ENCODE assay signal across 10 mouse cellular contexts in the genomic region with DNA sequence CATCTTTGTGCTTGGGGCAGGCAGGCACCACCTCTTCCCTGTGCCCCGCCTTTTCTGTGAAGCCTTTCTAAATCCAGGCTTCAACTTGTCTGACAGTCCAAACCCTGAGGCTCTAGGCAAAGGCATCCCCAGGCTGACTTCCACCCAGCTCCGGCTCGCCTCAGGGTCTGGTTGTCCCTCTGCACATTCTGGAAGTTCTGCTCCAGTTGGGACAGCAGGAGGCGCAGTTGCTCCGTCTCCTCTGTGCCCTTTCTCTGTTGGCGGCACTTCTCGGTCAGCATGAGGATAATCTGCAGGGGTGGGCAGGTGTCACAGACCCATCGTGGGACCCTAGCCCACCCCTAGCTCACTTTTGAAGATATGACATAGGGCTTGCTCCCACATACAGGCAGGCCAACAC. TPM values are rescaled to one million over a fixed set of nuclear protein-coding genes. Genes with fewer than 3 reads are reported as not detected.
DNase-seq lines count a peak whose midpoint lies in the region; ATAC-seq and TF ChIP-seq lines count a peak whose summit lies in the region.
"Had no signal": no experiment of that assay in that cellular context is flagged by ENCODE, and none has a peak within 500 bp of the region (broad histone marks: within the 10 kb centered on the region; RNA-seq: fewer than 3 reads in every experiment).

No protein-coding gene starts in this region.

- 23% methylated on average over 8 of the region's 8 CpGs for WGBS in neural tube, embryonic 15.5 days
- 16% methylated on average over 8 of the region's 8 CpGs for WGBS in bone marrow, adult 2 months
- WGBS in spleen, adult 2 months, result 27% methylated on average over 8 of the region's 8 CpGs

- no peak for TF ChIP-seq POLR2A in bone marrow, adult 2 months (IDR thresholded peaks at IDR 0.05; ENCODE audit: borderline replicate concordance, control insufficient read depth, low read depth, low read length)
- no peak for TF ChIP-seq POLR2A in spleen, adult 2 months (IDR thresholded peaks at IDR 0.05; ENCODE audit: low read depth, low read length)

- H3K4me1 ChIP-seq in neural tube, embryonic 15.5 days, result peaks cover 20% of the 10 kb centered on the region
- H3K4me1 ChIP-seq in bone marrow, adult 2 months (ENCODE audit: control insufficient read depth, insufficient read depth, low read length), result no peaks in the 10 kb centered on the region
- peaks cover 5% of the 10 kb centered on the region for H3K4me1 ChIP-seq in spleen, adult 2 months (ENCODE audit: control insufficient read depth, insufficient read depth, insufficient read length)

- H3K36me3 ChIP-seq in neural tube, embryonic 15.5 days, result no peaks in the 10 kb centered on the region
- H3K36me3 ChIP-seq in spleen, adult 2 months (ENCODE audit: control insufficient read depth, insufficient read depth, low read length), result no peaks in the 10 kb centered on the region
- H3K36me3 ChIP-seq: neural tube, embryonic 13.5 days had no signal

- peak; percentile 59 for DNase-seq in neural tube, embryonic 10.5 days (ENCODE audit: extremely low spot score, low spot score)
- DNase-seq in kidney, postnatal 10 days, result peak; percentile 85
- DNase-seq in lung, postnatal 10 days, result peak; percentile 84
- peak in 1 of 2 experiments; percentile 45 for DNase-seq in spleen, adult 2 months (ENCODE audit: low read depth in 1 of 2, low spot score in 2 of 2)

- no peak overlapping the region for H3K9ac ChIP-seq in neural tube, embryonic 15.5 days (replicated peaks)

- H3K4me2 ChIP-seq in neural tube, embryonic 15.5 days, result no peak overlapping the region
- H3K4me2 ChIP-seq: neural tube, embryonic 13.5 days had no signal

- no peak overlapping the region for H3K27ac ChIP-seq in neural tube, embryonic 15.5 days (replicated peaks)
- no peak overlapping the region for H3K27ac ChIP-seq in bone marrow, adult 2 months (ENCODE audit: control insufficient read depth, insufficient read depth, low read depth, low read length, poor library complexity)
- no peak overlapping the region for H3K27ac ChIP-seq in spleen, adult 2 months (ENCODE audit: insufficient read depth, low read length)
- H3K27ac ChIP-seq: neural tube, embryonic 13.5 days had no signal

- ATAC-seq in neural tube, embryonic 15.5 days (ENCODE audit: low FRiP score), result no peak
- peak; percentile 28; the same call in 1 of the 2 replicates for ATAC-seq in frontal cortex, adult (ENCODE audit: low TSS enrichment)
- ATAC-seq in erythroblast, adult 5-6 weeks (replicated peaks; ENCODE audit: low FRiP score, poor library complexity, severe bottlenecking), result no peak

- no peak overlapping the region for H3K4me3 ChIP-seq in neural tube, embryonic 15.5 days (replicated peaks)
- no peak overlapping the region for H3K4me3 ChIP-seq in bone marrow, adult 2 months (replicated peaks; ENCODE audit: control insufficient read depth, low read depth, low read length)
- no peak overlapping the region for H3K4me3 ChIP-seq in spleen, adult 2 months (ENCODE audit: extremely low read depth, insufficient read depth, insufficient read length)
- H3K4me3 ChIP-seq: neural tube, embryonic 13.5 days had no signal

- H3K9me3 ChIP-seq in neural tube, embryonic 15.5 days (replicated peaks), result no peaks in the 10 kb centered on the region
- H3K9me3 ChIP-seq: neural tube, embryonic 13.5 days had no signal

- TF ChIP-seq CTCF in bone marrow, adult 2 months (IDR thresholded peaks at IDR 0.05; ENCODE audit: control insufficient read depth, insufficient read depth, low read length), result peak; percentile 80
- peak; percentile 68; the same call in 1 of the 2 replicates for TF ChIP-seq CTCF in spleen, adult 2 months (IDR thresholded peaks at IDR 0.05; ENCODE audit: extremely low read depth, insufficient read depth, insufficient read length, insufficient replicate concordance)

- 0 out of 2 replicates have a peak, but pooled peaks cover 4% of the 10 kb centered on the region for H3K27me3 ChIP-seq in neural tube, embryonic 15.5 days (replicated peaks)
- H3K27me3 ChIP-seq in spleen, adult 2 months (ENCODE audit: control insufficient read depth, insufficient read depth, low read length), result no peaks in the 10 kb centered on the region
- H3K27me3 ChIP-seq: neural tube, embryonic 13.5 days had no signal

RNA-seq across cellular contexts. Expression of gene Ptrh1, which starts 3.5 kb away (rescaled TPM):
- 6.1 and 7.5 TPM in 2 replicates for polyA plus RNA-seq in neural tube, embryonic 15.5 days (2015; fragmentation: Nextera tagmentation; extraction: Ambion mirVana)
- polyA plus RNA-seq in bone marrow, adult 2 months (2011; ENCODE audit: insufficient read depth, insufficient read length, low replicate concordance, missing spikeins), result 1.7 and 2.7 TPM in 2 replicates
- 5.1 and 10.2 TPM in 2 replicates for polyA plus RNA-seq in spleen, adult 2 months (2012; rRNA removed)
- 2.5 TPM in 1 of 2 replicates, not detected in the other for total RNA-seq in erythroblast, adult 5-6 weeks (2015; ENCODE audit: low replicate concordance)
- not detected in 2 replicates for total RNA-seq in erythroblast, adult 5-6 weeks (2017; ENCODE audit: low replicate concordance)

RNA-seq across cellular contexts. Expression of gene Ttc16, which starts 3.7 kb away (rescaled TPM):
- polyA plus RNA-seq in neural tube, embryonic 15.5 days (2015; fragmentation: Nextera tagmentation; extraction: Ambion mirVana), result 0.50 and 0.70 TPM in 2 replicates
- 1.1 and 1.5 TPM in 2 replicates for polyA plus RNA-seq in bone marrow, adult 2 months (2011; ENCODE audit: insufficient read depth, insufficient read length, low replicate concordance, missing spikeins)
- 0.20 and 0.21 TPM in 2 replicates for polyA plus RNA-seq in spleen, adult 2 months (2012; rRNA removed)
- not detected in 2 replicates for total RNA-seq in erythroblast, adult 5-6 weeks (2015; ENCODE audit: low replicate concordance)
- total RNA-seq in erythroblast, adult 5-6 weeks (2017; ENCODE audit: low replicate concordance), result not detected in 2 replicates

RNA-seq across cellular contexts. Expression of gene Cfap157, which starts 5.1 kb away (rescaled TPM):
- polyA plus RNA-seq in neural tube, embryonic 15.5 days (2015; fragmentation: Nextera tagmentation; extraction: Ambion mirVana), result 1.1 and 2.1 TPM in 2 replicates
- not detected in 2 replicates for polyA plus RNA-seq in bone marrow, adult 2 months (2011; ENCODE audit: insufficient read depth, insufficient read length, low replicate concordance, missing spikeins)
- polyA plus RNA-seq in spleen, adult 2 months (2012; rRNA removed), result not detected in 2 replicates
- not detected in 2 replicates for total RNA-seq in erythroblast, adult 5-6 weeks (2015; ENCODE audit: low replicate concordance)
- not detected in 2 replicates for total RNA-seq in erythroblast, adult 5-6 weeks (2017; ENCODE audit: low replicate concordance)

RNA-seq across cellular contexts. Expression of gene Tor2a, which starts 22.1 kb away (rescaled TPM):
- polyA plus RNA-seq in neural tube, embryonic 15.5 days (2015; fragmentation: Nextera tagmentation; extraction: Ambion mirVana), result 54.4 and 60.6 TPM in 2 replicates
- polyA plus RNA-seq in bone marrow, adult 2 months (2011; ENCODE audit: insufficient read depth, insufficient read length, low replicate concordance, missing spikeins), result 9.2 and 13.6 TPM in 2 replicates
- 46.5 and 81.1 TPM in 2 replicates for polyA plus RNA-seq in spleen, adult 2 months (2012; rRNA removed)
- 10.4 and 11.3 TPM in 2 replicates for total RNA-seq in erythroblast, adult 5-6 weeks (2015; ENCODE audit: low replicate concordance)
- total RNA-seq in erythroblast, adult 5-6 weeks (2017; ENCODE audit: low replicate concordance), result 4.7 and 8.8 TPM in 2 replicates

RNA-seq across cellular contexts. Expression of gene 6330409D20Rik, which starts 38.3 kb away (rescaled TPM):
- polyA plus RNA-seq in neural tube, embryonic 15.5 days (2015; fragmentation: Nextera tagmentation; extraction: Ambion mirVana), result 2.9 and 3.6 TPM in 2 replicates
- polyA plus RNA-seq in bone marrow, adult 2 months (2011; ENCODE audit: insufficient read depth, insufficient read length, low replicate concordance, missing spikeins), result not detected in 2 replicates
- polyA plus RNA-seq in spleen, adult 2 months (2012; rRNA removed), result 0.28 TPM in 1 of 2 replicates, not detected in the other
- not detected in 2 replicates for total RNA-seq in erythroblast, adult 5-6 weeks (2015; ENCODE audit: low replicate concordance)
- not detected in 2 replicates for total RNA-seq in erythroblast, adult 5-6 weeks (2017; ENCODE audit: low replicate concordance)
- polyA plus RNA-seq: gonadal fat pad, adult 2 months had no signal
